Mouse (Mus musculus) adrenal gland, postnatal 14 days (tissue): ENCODE measurements around the gene Ednrb. TPM values are rescaled to one million over a fixed set of nuclear protein-coding genes. Genes with fewer than 3 reads are reported as not detected.
"Not testable (repeated sequence)": the region's sequence is repeated elsewhere in the genome, so short reads cannot be mapped to it uniquely, and the experiment has no call there.

Experiments used
- DNase-seq: peaks from one replicate; pipeline ENCODE4 v3.0.0; 2021; ENCODE audit warnings: mixed read lengths
- total RNA-seq: library from RNA; stranded (reverse); gene quantifications from 2 replicates; pipeline ENCODE4 v1.2.3, GENCODE M21; 2021

The Ednrb gene
- total RNA-seq, 1 experiment from 2014 or later, result 44.5 TPM

GRCm38 (mm10) chr14:103823501-103823900 is 20.7 kb downstream of the Ednrb start:
- no peak for DNase-seq

DNA sequence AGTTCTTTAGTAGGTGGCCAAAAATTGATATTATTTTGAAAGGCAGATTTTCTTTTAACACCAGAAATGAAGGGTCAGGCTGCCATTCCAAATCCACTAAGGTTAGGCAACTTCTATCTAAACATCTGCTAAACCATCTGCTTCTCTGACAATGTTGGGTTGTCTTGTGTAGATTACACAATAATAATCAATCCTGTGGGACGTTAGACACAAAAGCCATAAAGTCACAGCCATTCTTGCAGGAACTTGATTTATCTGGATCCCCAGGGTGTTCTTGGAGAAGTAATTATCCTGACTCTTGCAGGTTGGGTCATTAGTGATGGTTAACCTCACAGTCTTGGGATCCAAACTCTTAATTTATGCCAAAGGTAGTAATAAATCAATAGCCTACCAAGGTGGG is 21.6 kb downstream of the Ednrb start:
- DNase-seq, result no peak

DNA sequence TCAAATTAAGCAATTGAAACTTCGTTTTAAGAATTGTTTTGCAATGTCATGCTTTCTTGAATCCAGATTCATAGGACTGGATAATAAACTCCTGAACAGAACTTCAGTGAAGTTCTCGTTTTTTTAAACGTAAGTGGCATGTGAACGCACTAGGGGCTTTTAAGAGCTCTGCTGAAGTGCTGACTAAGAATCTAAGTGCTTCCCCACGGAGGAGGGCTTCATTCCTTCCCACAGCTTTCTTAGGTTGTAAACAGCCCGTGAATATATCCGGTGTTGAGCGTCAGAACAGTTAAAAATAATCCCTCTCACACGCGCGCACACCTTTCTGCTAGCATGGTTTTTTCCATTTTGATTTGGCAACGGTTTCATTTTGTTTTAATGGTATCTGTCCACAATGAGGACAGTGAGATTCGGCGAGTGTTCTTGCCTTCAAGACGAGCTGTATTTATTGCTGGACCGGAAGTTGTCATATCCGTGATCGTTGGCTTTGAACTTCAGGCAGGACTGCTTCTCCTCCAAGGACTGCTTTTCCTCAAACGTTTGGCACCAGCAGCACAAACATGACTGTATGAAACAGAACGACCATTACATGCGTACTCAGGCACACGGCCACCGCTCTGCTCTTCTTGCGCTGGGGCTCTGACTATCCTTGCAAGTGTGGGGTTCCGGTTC is 27.4 kb downstream of the Ednrb start:
- peak; percentile 21 for DNase-seq

DNA sequence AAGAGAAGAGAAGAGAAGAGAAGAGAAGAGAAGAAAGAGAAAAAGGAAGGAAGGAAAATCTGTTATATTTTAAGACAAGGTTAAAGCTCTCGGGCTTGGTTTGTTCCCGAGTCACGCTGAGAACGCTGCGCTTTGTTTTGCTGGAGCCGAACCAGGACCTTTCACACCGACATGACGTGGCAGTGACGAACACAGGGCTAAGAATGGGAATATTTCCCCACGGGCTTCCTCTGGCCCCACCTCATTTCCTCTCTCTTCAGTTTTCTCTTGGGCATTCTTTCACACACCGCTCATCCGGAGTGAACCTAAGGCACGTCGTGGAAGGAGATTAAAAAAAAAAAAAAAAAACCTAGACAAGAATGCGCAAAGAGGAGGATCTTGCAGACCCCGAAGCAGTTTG is 28.7 kb downstream of the Ednrb start:
- peak; percentile 71 for DNase-seq

DNA sequence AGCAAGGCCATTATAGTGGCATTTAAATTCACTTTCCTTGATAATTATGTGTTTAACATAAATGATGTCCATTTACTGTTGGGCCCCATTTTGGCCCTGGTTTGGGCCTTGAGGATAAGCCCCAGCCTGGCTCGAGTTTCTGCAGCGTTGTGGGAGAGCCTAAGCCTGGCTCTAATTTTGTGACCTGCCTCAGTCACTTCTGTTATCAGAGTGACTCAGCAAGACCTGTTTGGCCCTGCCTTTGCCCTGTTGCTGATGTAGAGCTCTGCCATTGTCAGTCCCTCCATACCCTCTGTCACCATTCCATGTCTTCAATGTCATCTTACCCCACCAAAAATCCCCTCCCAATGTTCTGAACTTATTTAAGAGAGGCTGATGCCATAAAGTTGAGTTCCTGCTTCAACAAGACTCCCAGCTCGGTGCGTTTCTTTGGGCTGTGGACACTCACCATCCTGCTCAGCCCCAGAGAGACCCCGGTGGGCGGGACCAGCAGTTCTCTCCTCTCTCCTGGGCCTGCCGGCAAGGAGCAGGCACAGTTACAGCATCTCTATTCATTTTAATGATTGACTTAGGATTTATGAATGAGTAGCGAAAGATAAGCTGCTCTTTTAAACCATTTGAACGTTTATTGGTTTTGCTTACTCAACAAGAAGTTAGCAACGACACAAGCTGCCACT is 30.0 kb downstream of the Ednrb start:
- no peak for DNase-seq

GRCm38 (mm10) chr14:103813246-103813645 is 31.0 kb downstream of the Ednrb start:
- DNase-seq, result no peak

DNA sequence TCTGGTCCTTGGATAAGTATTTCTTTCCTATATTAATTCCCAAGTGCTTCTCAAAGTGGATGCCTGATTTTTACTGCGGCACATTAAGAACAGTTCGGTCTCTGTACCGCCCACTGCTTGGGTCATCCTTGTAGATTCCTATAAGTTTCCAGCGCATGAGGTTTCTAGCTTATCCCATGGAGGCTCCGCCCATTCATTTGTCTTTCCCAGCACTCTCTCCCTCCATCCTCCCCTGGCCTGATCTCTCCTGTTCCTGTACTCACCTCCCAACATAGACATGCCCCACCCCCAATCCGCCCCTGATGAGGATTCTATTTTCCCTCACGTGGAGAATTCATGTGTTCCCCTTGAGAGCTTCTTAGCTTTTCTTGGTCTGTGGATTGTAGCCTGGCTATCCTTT is 32.9 kb downstream of the Ednrb start:
- no peak for DNase-seq

DNA sequence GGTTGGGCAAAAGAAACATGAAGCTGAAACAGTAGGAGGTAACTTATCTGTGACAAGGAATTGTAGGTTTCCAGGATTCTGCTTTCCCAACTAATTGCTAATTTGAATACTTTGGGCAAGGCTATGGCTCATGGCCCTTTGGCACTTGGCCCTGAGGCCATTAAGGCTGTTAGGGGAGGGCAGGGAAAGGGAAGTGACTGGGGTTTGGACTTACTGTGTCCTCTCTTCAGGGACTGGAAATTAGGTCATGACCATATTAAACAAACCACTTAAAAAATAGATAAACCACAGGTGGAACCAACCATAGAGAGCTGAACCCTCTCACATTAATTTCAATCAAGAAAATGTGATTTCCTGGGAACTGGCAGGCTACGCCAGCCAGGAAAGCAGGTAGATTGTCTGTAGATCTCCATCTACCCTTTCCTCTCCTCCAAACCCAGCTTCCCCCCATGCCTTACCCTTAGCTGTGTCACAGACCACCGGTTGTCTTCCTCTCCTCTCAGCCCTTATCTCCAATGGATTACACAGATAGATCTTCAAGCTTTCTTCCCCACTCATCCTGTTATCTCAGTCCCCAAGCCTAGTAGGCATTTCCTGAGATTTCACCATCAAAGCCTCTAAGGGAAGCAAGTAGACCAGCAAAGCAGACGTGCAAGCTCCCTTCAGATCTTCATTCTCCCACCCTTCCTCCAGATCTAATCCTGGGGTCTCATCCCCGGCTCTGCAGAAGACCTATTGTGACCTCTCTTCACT is 40.1 kb downstream of the Ednrb start:
- DNase-seq, result peak; percentile 29

DNA sequence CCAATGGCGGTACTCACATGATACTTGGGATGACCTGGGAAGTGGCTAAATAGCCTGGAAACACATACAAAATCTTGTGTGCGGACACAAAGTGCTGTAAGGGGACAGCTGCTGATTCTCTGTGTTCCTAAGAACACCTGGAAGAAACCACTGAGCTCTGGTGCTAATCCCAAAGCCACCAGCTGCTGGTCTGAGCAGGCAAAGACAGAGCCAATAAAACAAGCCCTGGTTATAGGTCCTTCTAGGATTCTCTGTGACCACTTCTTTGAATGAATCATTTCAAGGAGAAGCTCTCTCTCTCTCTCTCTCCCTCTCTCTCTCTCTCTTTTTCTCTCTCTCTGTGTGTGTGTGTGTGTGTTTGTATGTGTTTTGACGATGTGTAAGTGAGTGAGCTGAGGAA is 47.1 kb downstream of the Ednrb start:
- no peak for DNase-seq

DNA sequence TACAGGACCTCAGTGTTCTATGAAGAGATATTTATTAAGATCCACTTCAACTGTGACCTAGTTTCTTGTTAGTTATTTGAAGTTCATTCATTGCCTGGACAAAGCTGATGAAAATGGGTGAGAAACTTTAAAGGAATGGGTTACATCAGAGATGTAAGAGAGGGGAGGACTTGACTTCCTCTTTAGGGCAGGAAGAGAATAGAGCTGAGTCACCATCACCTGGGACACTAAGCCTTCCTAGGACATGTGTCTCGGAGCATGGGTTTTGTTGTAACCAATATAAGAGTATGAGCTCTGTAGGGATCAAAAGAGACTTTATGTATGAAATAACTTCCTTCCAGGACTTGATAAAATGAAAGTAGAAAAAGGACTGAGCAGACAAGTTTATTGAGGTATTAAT is 48.6 kb downstream of the Ednrb start:
- no peak for DNase-seq

DNA sequence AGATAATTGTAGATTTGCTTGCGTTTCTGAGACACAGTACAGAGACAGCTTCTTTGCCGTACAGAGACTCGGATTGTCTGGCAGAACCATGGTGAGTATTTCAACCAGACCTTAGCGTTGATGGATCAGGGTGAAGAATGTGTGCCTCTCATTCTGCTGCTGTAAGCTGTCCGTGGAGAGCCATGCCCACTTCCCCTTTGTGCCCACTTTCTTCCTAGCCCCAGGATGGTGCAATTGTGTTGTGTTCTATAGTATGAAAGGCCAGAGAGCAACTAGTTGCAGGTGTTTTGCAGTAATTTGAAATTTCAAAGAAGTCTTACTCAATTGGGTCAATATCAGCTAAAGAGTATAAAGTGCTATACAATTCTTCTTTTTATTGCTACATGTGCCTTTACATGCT is 50.8 kb downstream of the Ednrb start:
- no peak for DNase-seq

DNA sequence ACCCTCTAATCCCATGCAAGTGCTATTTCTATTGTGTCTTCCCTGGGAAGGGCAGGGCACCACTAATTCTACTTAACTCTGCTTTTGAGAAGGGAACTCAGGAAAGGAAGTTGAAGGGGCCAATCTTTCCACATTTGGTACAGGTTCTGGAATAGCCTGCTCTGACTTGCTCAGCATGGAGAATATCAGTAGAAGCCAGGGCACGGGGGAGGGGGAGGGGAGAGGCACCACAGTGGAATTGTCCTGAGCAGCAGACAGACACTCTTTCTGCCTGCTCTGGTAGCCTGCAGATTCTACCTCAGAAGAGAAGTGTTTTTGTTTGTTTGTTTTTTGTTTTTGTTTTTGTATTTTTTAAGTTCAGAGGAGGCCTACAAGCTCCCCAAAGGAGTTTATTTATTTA is 51.5 kb downstream of the Ednrb start:
- no peak for DNase-seq

- no peak for DNase-seq
These were observed 56.7 kb downstream of the Ednrb start for GRCm38 (mm10) chr14:103787547-103787946.

- DNase-seq, result no peak
These were observed 58.9 kb downstream of the Ednrb start for GRCm38 (mm10) chr14:103785096-103785965.

DNA sequence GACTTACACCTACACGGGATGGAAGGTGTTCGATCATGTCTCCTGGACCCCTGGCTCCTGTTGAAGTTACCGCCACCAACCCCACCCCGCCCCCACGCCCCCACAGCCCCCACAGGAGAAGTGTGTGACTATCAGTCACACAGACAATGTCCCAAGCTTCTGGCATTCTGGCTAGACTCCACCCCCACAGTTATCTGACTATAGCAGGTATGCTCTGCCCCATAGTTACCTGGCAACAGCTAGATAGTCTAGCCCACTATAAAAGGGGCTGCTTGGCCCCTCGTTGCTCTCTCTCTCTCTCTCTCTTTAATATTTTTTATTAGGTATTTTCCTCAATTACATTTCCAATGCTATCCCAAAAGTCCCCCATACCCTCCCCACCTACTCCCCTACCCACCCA is 63.9 kb downstream of the Ednrb start:
- DNase-seq, result not testable (repeated sequence)

- no peak for DNase-seq
These were observed 64.9 kb downstream of the Ednrb start for GRCm38 (mm10) chr14:103779276-103779675.

GRCm38 (mm10) chr14:103778533-103779151 is 65.6 kb downstream of the Ednrb start:
- DNase-seq, result no peak

- DNase-seq, result no peak
These were observed 66.2 kb downstream of the Ednrb start for GRCm38 (mm10) chr14:103778009-103778431.

- no peak for DNase-seq
These were observed 66.8 kb downstream of the Ednrb start for GRCm38 (mm10) chr14:103777386-103777785.

- no peak for DNase-seq
These were observed 74.6 kb downstream of the Ednrb start for GRCm38 (mm10) chr14:103769319-103770245.

- DNase-seq, result no peak
These were observed 76.7 kb downstream of the Ednrb start for GRCm38 (mm10) chr14:103767488-103767887.
